Mouse (Mus musculus): ENCODE measurements around the gene Rab19. TPM values are rescaled to one million over a fixed set of nuclear protein-coding genes. Genes with fewer than 3 reads are reported as not detected.

Rab19 gene
- polyA plus RNA-seq (2012; rRNA removed) = 0.37 and 0.58 TPM in 2 replicates

DNA sequence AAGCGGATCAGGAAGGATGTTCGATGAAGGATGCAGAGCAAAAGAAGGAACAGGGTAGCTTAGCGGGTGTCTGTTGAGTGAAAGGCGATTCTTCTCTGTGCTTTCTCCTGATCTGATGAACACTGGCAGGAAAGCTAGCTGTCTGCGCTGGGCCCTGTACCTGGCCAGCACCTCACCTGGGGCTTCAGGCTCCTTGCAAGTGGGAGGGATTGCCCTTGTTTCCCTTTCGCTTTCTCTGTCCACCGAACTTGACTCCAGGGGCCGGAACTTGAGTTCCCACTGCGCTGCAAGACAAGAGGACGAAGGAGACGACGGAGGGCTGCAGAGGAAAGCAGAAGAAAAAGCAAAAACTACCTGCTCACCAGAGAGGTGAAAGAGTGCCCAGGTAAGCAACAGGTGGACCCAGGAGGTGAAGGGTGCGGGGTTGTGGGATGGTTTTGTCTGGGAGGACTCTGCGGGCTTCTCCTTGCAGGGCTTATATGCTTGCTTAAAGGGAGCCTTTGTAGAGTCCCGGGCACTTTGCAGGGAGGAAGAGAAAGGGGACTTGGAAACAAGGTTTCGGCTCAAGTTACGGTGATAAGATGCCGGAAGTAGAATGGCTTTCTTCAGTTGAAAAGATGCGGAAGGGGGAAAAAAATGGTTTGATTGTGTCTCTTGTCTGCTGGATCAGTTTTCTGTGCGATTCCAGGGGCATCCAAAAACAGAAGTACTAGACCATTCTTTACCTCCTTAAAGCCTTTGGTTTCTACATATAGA is at the start of gene Rab19:
TSS of gene Rab19 (plus strand) at position 51 of the 756 bp plus-strand sequence.

GRCm38 (mm10) chr6:39377311-39377827 is 3.6 kb upstream of the Rab19 start, which contains the start of gene Slc37a3:
Gene Slc37a3, minus strand, starts transcription at chr6:39377675.

GRCm38 (mm10) chr6:39419851-39420721 is 39.1 kb downstream of the Rab19 start, which contains the start of gene Mkrn1:
Gene Mkrn1, minus strand, starts transcription at chr6:39420462.

Other genes starting within 250 kb of the Rab19 start
- gene Kdm7a, start 174.4 kb upstream of the Rab19 start, polyA plus RNA-seq (2012; rRNA removed) = 0.35 and 0.55 TPM in 2 replicates
- gene Slc37a3, start 3.5 kb upstream of the Rab19 start, polyA plus RNA-seq (2012; rRNA removed) = 5.2 and 5.7 TPM in 2 replicates
- gene Mkrn1, start 39.3 kb downstream of the Rab19 start, polyA plus RNA-seq (2012; rRNA removed) = 11.3 and 13.9 TPM in 2 replicates
- gene Dennd2a, start 176.7 kb downstream of the Rab19 start, polyA plus RNA-seq (2012; rRNA removed) = 2.4 and 2.8 TPM in 2 replicates
- gene Adck2, start 192.7 kb downstream of the Rab19 start, polyA plus RNA-seq (2012; rRNA removed) = 4.2 and 7.6 TPM in 2 replicates
- not detected in 2 replicates for gene Gm42420, start 204.6 kb downstream of the Rab19 start, polyA plus RNA-seq (2012; rRNA removed)
- 401 and 634 TPM in 2 replicates for gene Ndufb2, start 211.4 kb downstream of the Rab19 start, polyA plus RNA-seq (2012; rRNA removed)

Data from stomach, adult 2 months (tissue).